Mouse (Mus musculus) stomach, embryonic 15.5 days (tissue): Measurements from ENCODE around the gene Gnai1. TPM values are rescaled to one million over a fixed set of nuclear protein-coding genes. Genes with fewer than 3 reads are reported as not detected.
"Not testable (repeated sequence)": the region's sequence is repeated elsewhere in the genome, so short reads cannot be mapped to it uniquely, and the experiment has no call there.

Experiments used
- ATAC-seq: fragments of 200-750 bp; cut with Nextera tagmentation; 2 replicates; pipeline ENCODE4 v1.8.0; 2017; ENCODE audit warnings: low read depth, moderate number of reproducible peaks, moderate TSS enrichment; ENCODE audit not compliant: insufficient read depth, low FRiP score
- H3K27ac ChIP-seq: fragments of 300-500 bp; sonication (generic); 2 replicates; pipeline ENCODE4 v1.5.1; 2015; ENCODE audit warnings: mild to moderate bottlenecking, inconsistent platforms
- H3K27me3 ChIP-seq: fragments of 300-500 bp; sonication (generic); replicated peaks from 2 replicates; pipeline ENCODE4 v1.6.1; 2015; ENCODE audit warnings: inconsistent platforms
- H3K36me3 ChIP-seq: fragments of 300-500 bp; sonication (generic); 2 replicates; pipeline ENCODE4 v1.6.1; 2015; ENCODE audit warnings: inconsistent platforms
- H3K4me1 ChIP-seq: fragments of 300-500 bp; sonication (generic); 2 replicates; pipeline ENCODE4 v1.6.1; 2015; ENCODE audit warnings: inconsistent platforms
- H3K4me2 ChIP-seq: fragments of 300-500 bp; sonication (generic); 2 replicates; pipeline ENCODE4 v1.6.1; 2015; ENCODE audit warnings: mild to moderate bottlenecking, inconsistent platforms
- H3K4me3 ChIP-seq: fragments of 300-500 bp; sonication (generic); replicated peaks from 2 replicates; pipeline ENCODE4 v1.5.1; 2015; ENCODE audit warnings: inconsistent platforms
- H3K9ac ChIP-seq: fragments of 300-500 bp; sonication (generic); 2 replicates; pipeline ENCODE4 v1.6.1; 2015; ENCODE audit warnings: inconsistent platforms
- H3K9me3 ChIP-seq: fragments of 300-500 bp; sonication (generic); 2 replicates; pipeline ENCODE4 v1.6.1; 2016; ENCODE audit warnings: inconsistent platforms
- WGBS: fragments of 180-500 bp; shearing (Covaris S2); methylation state at CpG from one replicate; pipeline ENCODE4 v1.1.7; 2015; 5-methylcytosine and 5-hydroxymethylcytosine counted together
- polyA plus RNA-seq: library from polyadenylated mRNA; unstranded; fragments of >200 nt; fragmentation: Nextera tagmentation; extraction: Ambion mirVana; gene quantifications from 2 replicates; pipeline ENCODE4 v1.2.1, GENCODE M21; 2015

Gene Gnai1
- 27.9 and 32.3 TPM in 2 replicates for polyA plus RNA-seq

DNA sequence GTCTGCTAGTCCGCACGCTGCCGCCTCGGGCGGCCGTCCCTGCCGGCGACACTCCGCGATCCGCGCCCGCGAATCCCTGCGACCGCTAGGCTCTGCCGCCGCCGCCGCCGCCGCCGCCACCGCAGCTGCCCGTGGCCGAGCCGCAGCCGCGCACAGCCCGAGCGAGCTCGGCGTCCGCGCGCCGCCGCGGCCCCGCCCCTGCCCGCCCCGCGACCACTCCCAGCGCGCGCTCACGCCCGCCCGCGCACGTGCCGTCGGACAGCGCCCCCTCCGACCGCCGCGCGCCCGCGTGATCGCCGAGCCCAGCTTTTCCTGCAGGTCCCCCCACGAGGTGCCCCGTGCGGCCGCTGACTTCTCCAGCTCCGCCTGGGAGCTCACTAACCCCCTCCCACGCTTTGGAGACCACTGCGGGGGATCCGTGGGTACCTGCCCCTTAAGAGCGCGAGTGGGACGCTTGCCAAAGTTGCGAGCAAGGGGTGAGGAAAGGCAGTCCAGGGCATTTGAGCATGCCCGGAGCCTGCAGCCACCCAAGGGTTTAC lies at the start of gene Gnai1:
TSS of gene Gnai1 (minus strand) at position 75 of the 539 bp plus-strand sequence.
- peak; percentile 97 for ATAC-seq
- Histone ChIP-seq H3K4me3 (peak within 1 kb of the TSS; percentile 86), H3K9ac (peak within 1 kb of the TSS; percentile 71), H3K4me1 (peaks cover 3% of the 10 kb centered on the region; the same call in 1 of the 2 replicates), H3K36me3 (no peaks in the 10 kb centered on the region), H3K4me2 (peak within 1 kb of the TSS; percentile 88), H3K27me3 (no peaks in the 10 kb centered on the region), H3K9me3 (no peaks in the 10 kb centered on the region), H3K27ac (peak within 1 kb of the TSS; percentile 52)
- under 1% methylated on average over 47 of the region's 76 CpGs for WGBS

DNA sequence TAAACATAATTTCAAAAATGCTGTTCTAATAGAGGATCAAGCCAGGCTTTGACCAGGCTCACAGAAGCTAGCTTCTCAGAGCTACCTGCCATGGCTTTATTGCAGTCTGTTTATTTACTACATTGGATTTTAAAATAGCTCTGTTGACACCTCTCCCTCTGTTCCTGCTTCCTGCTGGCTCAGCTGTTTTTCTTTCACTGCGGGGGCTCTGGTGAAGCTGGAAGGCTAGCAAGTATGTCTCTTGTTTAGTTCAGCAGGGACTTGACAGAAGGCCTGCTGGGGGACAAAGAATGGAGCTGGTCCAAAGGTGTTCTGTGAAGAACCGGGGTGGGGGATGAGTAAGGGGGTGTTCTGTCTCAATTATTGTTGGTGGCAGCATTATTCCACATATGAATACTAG lies 7.7 kb upstream of the Gnai1 start:
- no peaks in the 10 kb centered on the region for H3K36me3 ChIP-seq
- H3K9me3 ChIP-seq: no peaks in the 10 kb centered on the region
- ATAC-seq: no peak
- no peak overlapping the region for H3K4me2 ChIP-seq
- H3K4me3 ChIP-seq: no peak overlapping the region
- H3K4me1 ChIP-seq: no peaks in the 10 kb centered on the region
- no peaks in the 10 kb centered on the region for H3K27me3 ChIP-seq
- 12% methylated on average over 2 of the region's 2 CpGs for WGBS
- no peak overlapping the region for H3K9ac ChIP-seq
- H3K27ac ChIP-seq: no peak overlapping the region

DNA sequence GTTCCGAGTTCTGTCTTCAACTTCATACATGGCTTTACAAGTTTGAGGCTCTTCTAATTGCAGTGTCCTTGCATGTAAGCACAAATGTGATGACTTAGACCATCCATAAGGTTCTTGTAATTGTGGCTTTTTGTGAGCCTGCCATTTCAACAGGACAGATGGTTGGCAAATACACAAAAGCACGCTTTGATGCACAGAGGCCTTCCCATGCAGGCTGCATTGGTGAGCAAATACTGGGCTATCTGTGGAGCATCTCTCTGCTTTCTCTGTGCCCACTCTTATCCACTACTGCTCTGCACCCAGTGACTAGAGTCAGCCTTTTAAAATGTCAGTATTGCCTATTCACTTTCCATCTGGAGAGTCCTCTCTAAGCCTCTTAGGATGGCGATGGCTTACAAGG lies 5.3 kb upstream of the Gnai1 start:
- 90% methylated on average over 3 of the region's 3 CpGs for WGBS

GRCm38 (mm10) chr5:18360956-18361355 lies 801 bp upstream of the Gnai1 start:
- Histone ChIP-seq H3K4me3 (peak overlapping the region; percentile 86), H3K9me3 (no peaks in the 10 kb centered on the region), H3K27ac (no peak overlapping the region), H3K9ac (no peak overlapping the region), H3K36me3 (no peaks in the 10 kb centered on the region), H3K4me1 (peaks cover 3% of the 10 kb centered on the region; the same call in 1 of the 2 replicates), H3K4me2 (peak overlapping the region; percentile 88), H3K27me3 (no peaks in the 10 kb centered on the region)
- 39% methylated on average over 6 of the region's 6 CpGs for WGBS
- ATAC-seq: no peak

More for the DNA sequence above, 5.3 kb upstream of the Gnai1 start:
- H3K9ac ChIP-seq: no peak overlapping the region
- no peak for ATAC-seq
- no peaks in the 10 kb centered on the region for H3K9me3 ChIP-seq
- no peaks in the 10 kb centered on the region for H3K27me3 ChIP-seq
- H3K4me2 ChIP-seq: no peak overlapping the region
- H3K36me3 ChIP-seq: no peaks in the 10 kb centered on the region
- no peak overlapping the region for H3K4me3 ChIP-seq
- H3K4me1 ChIP-seq: no peaks in the 10 kb centered on the region
- no peak overlapping the region for H3K27ac ChIP-seq

DNA sequence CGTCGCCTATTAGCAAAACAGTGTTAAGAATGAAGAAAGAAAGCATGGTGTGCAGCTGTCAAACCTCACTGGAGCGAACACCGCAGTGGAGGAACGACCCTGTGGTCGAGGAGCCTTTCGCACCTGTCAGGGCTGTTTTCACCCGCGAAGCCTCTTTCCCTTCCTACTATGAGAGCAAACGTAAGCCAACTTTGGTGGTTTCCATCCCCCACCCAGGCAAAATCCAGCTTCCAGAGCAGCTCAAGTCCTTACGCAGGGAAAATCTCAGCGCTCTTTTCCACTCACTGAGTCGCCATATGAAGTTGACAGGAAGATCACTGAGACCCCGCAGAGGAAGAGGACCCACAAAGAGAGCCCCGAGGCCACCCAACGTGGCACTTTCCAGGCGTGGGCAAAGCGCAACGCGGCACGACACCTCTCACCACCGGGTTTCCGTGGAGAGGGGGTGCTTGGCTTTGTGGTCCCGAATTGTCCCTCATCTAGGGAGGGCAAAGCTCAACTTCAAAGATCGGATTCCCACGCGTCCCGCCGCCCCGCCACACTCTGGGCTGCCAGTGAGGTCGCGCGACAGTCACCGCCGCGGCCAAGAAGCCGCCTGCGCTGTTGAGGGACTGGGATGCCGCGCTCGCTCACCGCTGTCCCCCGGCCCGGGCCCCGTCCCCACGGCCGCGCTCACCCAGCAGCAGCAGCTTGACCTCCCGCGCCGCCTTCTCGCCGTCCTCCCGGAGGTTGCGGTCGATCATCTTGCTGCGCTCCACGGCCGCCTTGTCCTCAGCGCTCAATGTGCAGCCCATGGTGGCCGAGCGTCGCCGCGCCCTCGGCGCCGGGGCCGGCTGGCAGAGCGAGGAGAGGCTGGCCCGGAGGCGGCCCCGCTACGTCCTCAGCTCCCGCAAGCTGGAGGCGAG lies 527 bp downstream of the Gnai1 start:
- H3K9ac ChIP-seq: peak overlapping the region; percentile 71
- peak overlapping the region; percentile 52 for H3K27ac ChIP-seq
- H3K36me3 ChIP-seq: no peaks in the 10 kb centered on the region
- H3K4me3 ChIP-seq: peak overlapping the region; percentile 86
- under 1% methylated on average over 72 of the region's 76 CpGs for WGBS
- H3K9me3 ChIP-seq: no peaks in the 10 kb centered on the region
- peak overlapping the region; percentile 88 for H3K4me2 ChIP-seq
- peaks cover 3% of the 10 kb centered on the region; the same call in 1 of the 2 replicates for H3K4me1 ChIP-seq
- peak; percentile 74 for ATAC-seq
- no peaks in the 10 kb centered on the region for H3K27me3 ChIP-seq

- peak overlapping the region; percentile 86 for H3K4me3 ChIP-seq
- no peak for ATAC-seq
- no peak overlapping the region for H3K27ac ChIP-seq
- 28% methylated on average over 6 of the region's 6 CpGs for WGBS
- no peaks in the 10 kb centered on the region for H3K9me3 ChIP-seq
- no peak overlapping the region for H3K9ac ChIP-seq
- H3K27me3 ChIP-seq: no peaks in the 10 kb centered on the region
- peaks cover 3% of the 10 kb centered on the region; the same call in 1 of the 2 replicates for H3K4me1 ChIP-seq
- peak overlapping the region; percentile 88 for H3K4me2 ChIP-seq
- no peaks in the 10 kb centered on the region for H3K36me3 ChIP-seq
These were observed 1.4 kb downstream of the Gnai1 start for GRCm38 (mm10) chr5:18358778-18359177.

- peak overlapping the region; percentile 86; the same call in 1 of the 2 replicates for H3K4me3 ChIP-seq
- 15% methylated on average over 3 of the region's 3 CpGs for WGBS
- no peaks in the 10 kb centered on the region for H3K36me3 ChIP-seq
- peaks cover 3% of the 10 kb centered on the region; the same call in 1 of the 2 replicates for H3K4me1 ChIP-seq
- ATAC-seq: no peak
- peak overlapping the region; percentile 88; the same call in 1 of the 2 replicates for H3K4me2 ChIP-seq
- no peaks in the 10 kb centered on the region for H3K27me3 ChIP-seq
- no peak overlapping the region for H3K27ac ChIP-seq
- no peaks in the 10 kb centered on the region for H3K9me3 ChIP-seq
- H3K9ac ChIP-seq: no peak overlapping the region
These were observed 2.0 kb downstream of the Gnai1 start for GRCm38 (mm10) chr5:18358191-18358590.

DNA sequence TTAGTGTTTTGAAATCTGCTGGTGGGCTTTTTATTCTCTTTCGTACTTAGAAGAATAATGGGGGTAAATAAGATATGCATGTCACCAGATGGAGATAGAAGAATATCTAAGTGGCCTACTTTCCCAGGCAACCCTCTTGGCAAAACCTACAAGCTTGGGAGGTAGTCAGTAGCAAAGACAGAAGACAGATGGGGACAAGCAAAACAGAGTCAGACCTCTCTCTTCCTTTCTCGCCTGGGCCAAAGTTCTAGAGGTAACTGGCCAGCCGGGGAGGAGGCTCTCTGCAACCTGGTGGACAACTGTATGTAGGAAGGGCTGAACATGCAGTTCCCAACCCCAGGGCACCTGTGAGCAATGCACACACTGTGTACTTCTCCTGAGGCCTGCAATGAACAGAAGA lies 12.9 kb downstream of the Gnai1 start:
- H3K27ac ChIP-seq: no peak overlapping the region
- WGBS: 82% methylated on average over 3 of the region's 3 CpGs
- H3K27me3 ChIP-seq: no peaks in the 10 kb centered on the region
- H3K9ac ChIP-seq: no peak overlapping the region
- no peak overlapping the region for H3K4me3 ChIP-seq
- no peaks in the 10 kb centered on the region for H3K9me3 ChIP-seq
- no peaks in the 10 kb centered on the region for H3K36me3 ChIP-seq
- no peak overlapping the region for H3K4me2 ChIP-seq
- no peaks in the 10 kb centered on the region for H3K4me1 ChIP-seq
- ATAC-seq: no peak

- Histone ChIP-seq H3K9ac (no peak overlapping the region), H3K4me2 (no peak overlapping the region), H3K9me3 (no peaks in the 10 kb centered on the region), H3K27ac (no peak overlapping the region), H3K4me3 (no peak overlapping the region), H3K36me3 (no peaks in the 10 kb centered on the region), H3K4me1 (no peaks in the 10 kb centered on the region), H3K27me3 (no peaks in the 10 kb centered on the region)
- 80% methylated on average over 4 of the region's 4 CpGs for WGBS
- ATAC-seq: no peak
These were observed 16.6 kb downstream of the Gnai1 start for GRCm38 (mm10) chr5:18343455-18344142.

GRCm38 (mm10) chr5:18342765-18343454 lies 17.2 kb downstream of the Gnai1 start:
- no peaks in the 10 kb centered on the region for H3K36me3 ChIP-seq
- WGBS: 69% methylated on average over 4 of the region's 4 CpGs
- no peak overlapping the region for H3K4me3 ChIP-seq
- no peak overlapping the region for H3K4me2 ChIP-seq
- no peak overlapping the region for H3K9ac ChIP-seq
- H3K27ac ChIP-seq: no peak overlapping the region
- H3K27me3 ChIP-seq: no peaks in the 10 kb centered on the region
- ATAC-seq: no peak
- H3K9me3 ChIP-seq: no peaks in the 10 kb centered on the region
- H3K4me1 ChIP-seq: no peaks in the 10 kb centered on the region

- H3K36me3 ChIP-seq, H3K9ac ChIP-seq, H3K4me3 ChIP-seq, H3K9me3 ChIP-seq, H3K4me2 ChIP-seq, H3K4me1 ChIP-seq, ATAC-seq, H3K27ac ChIP-seq, H3K27me3 ChIP-seq: not testable (repeated sequence)
- 83% methylated on average over 1 of the region's 1 CpGs for whole genome bisulfite sequencing
These were observed 18.3 kb downstream of the Gnai1 start for GRCm38 (mm10) chr5:18341876-18342275.
